Mouse (Mus musculus) midbrain, embryonic 14.5 days (tissue): ENCODE data around the gene Tle3. TPM values are rescaled to one million over a fixed set of nuclear protein-coding genes. Genes with fewer than 3 reads are reported as not detected.

Experiments
- ATAC-seq: fragments of 200-750 bp; cut with Nextera tagmentation; 2 replicates; pipeline ENCODE4 v1.8.0; 2017; ENCODE audit warnings: moderate number of reproducible peaks, moderate library complexity; ENCODE audit not compliant: low FRiP score, low TSS enrichment
- DNase-seq: peaks from one replicate; pipeline ENCODE4 v3.0.0-alpha.2; 2015
- H3K27ac ChIP-seq: fragments of 300-500 bp; sonication (generic); replicated peaks from 2 replicates; pipeline ENCODE4 v1.5.1; 2014; ENCODE audit warnings: mild to moderate bottlenecking, low read depth, low read length, moderate library complexity
- H3K27me3 ChIP-seq: fragments of 300-500 bp; sonication (generic); 2 replicates; pipeline ENCODE4 v1.6.1; 2014; ENCODE audit warnings: low read length, control low read depth, mixed read lengths; ENCODE audit not compliant: control insufficient read depth, insufficient read depth
- H3K36me3 ChIP-seq: fragments of 300-500 bp; sonication (generic); 2 replicates; pipeline ENCODE4 v1.6.1; 2014; ENCODE audit warnings: low read length, control low read depth; ENCODE audit not compliant: control insufficient read depth, insufficient read depth
- H3K4me1 ChIP-seq: fragments of 300-500 bp; sonication (generic); 2 replicates; pipeline ENCODE4 v1.6.1; 2014; ENCODE audit warnings: mild to moderate bottlenecking, antibody characterized with exemption, low read length, control low read depth; ENCODE audit not compliant: control insufficient read depth, insufficient read depth
- H3K4me2 ChIP-seq: fragments of 300-500 bp; sonication (generic); 2 replicates; pipeline ENCODE4 v1.6.1; 2014; ENCODE audit warnings: mild to moderate bottlenecking, low read length, moderate library complexity
- H3K4me3 ChIP-seq: fragments of 300-500 bp; sonication (generic); replicated peaks from 2 replicates; pipeline ENCODE4 v1.5.1; 2014; ENCODE audit warnings: low read depth, low read length
- H3K9ac ChIP-seq: fragments of 300-500 bp; sonication (generic); replicated peaks from 2 replicates; pipeline ENCODE4 v1.6.1; 2014; ENCODE audit warnings: mild to moderate bottlenecking, low read length, moderate library complexity
- H3K9me3 ChIP-seq: fragments of 300-500 bp; sonication (generic); 2 replicates; pipeline ENCODE4 v1.6.1; 2016; ENCODE audit warnings: low read length, control low read depth, mixed read lengths; ENCODE audit not compliant: control insufficient read depth
- WGBS: fragments of 180-500 bp; shearing (Covaris S2); extraction: QIAGEN DNeasy Blood & Tissue Kit; methylation state at CpG from one replicate; pipeline ENCODE4 v1.1.7; 2014; 5-methylcytosine and 5-hydroxymethylcytosine counted together
- polyA plus RNA-seq: library from polyadenylated mRNA; unstranded; fragments of >200 nt; fragmentation: Nextera tagmentation; extraction: Ambion mirVana; gene quantifications from 2 replicates; pipeline ENCODE4 v1.2.1, GENCODE M21; 2014

The Tle3 gene
- polyA plus RNA-seq, 1 experiment from 2014 or later = 43.8 TPM

- Histone ChIP-seq H3K4me2 (no peak overlapping the region), H3K9ac (no peak overlapping the region), H3K9me3 (no peaks in the 10 kb centered on the region), H3K36me3 (peaks cover 71% of the 10 kb centered on the region), H3K4me3 (no peak overlapping the region), H3K27ac (no peak overlapping the region), H3K27me3 (no peaks in the 10 kb centered on the region), H3K4me1 (peaks cover 83% of the 10 kb centered on the region)
- DNase-seq = no peak
- ATAC-seq = no peak
- 42% methylated on average over 9 of the region's 9 CpGs for WGBS
Observed at GRCm38 (mm10) chr9:61401664-61402063, 29.5 kb downstream of the Tle3 start.

- H3K4me3 ChIP-seq = no peak overlapping the region
- H3K27ac ChIP-seq = no peak overlapping the region
- H3K4me2 ChIP-seq = no peak overlapping the region
- WGBS = 74% methylated on average over 4 of the region's 4 CpGs
- ATAC-seq = no peak
- no peaks in the 10 kb centered on the region for H3K27me3 ChIP-seq
- peaks cover 78% of the 10 kb centered on the region for H3K4me1 ChIP-seq
- no peak for DNase-seq
- H3K9me3 ChIP-seq = no peaks in the 10 kb centered on the region
- H3K36me3 ChIP-seq = peaks cover 73% of the 10 kb centered on the region
- no peak overlapping the region for H3K9ac ChIP-seq
Observed at GRCm38 (mm10) chr9:61402268-61402667, 30.1 kb downstream of the Tle3 start.

- H3K4me2 ChIP-seq = no peak overlapping the region
- H3K27me3 ChIP-seq = no peaks in the 10 kb centered on the region
- no peak overlapping the region for H3K4me3 ChIP-seq
- peak; percentile 70 for DNase-seq
- 10% methylated on average over 5 of the region's 5 CpGs for WGBS
- no peak for ATAC-seq
- H3K27ac ChIP-seq = 0 out of 2 replicates have a peak overlapping the region, but pooled peaks have one; percentile 26
- H3K36me3 ChIP-seq = peaks cover 77% of the 10 kb centered on the region
- no peak overlapping the region for H3K9ac ChIP-seq
- no peaks in the 10 kb centered on the region for H3K9me3 ChIP-seq
- H3K4me1 ChIP-seq = peaks cover 74% of the 10 kb centered on the region
Observed at GRCm38 (mm10) chr9:61402716-61403115, 30.6 kb downstream of the Tle3 start.

GRCm38 (mm10) chr9:61403866-61404614 is 31.9 kb downstream of the Tle3 start:
- H3K4me2 ChIP-seq = peak overlapping the region; percentile 40; the same call in 1 of the 2 replicates
- H3K9ac ChIP-seq = no peak overlapping the region
- H3K4me1 ChIP-seq = peaks cover 67% of the 10 kb centered on the region
- H3K27ac ChIP-seq = peak overlapping the region; percentile 75
- 23% methylated on average over 16 of the region's 16 CpGs for WGBS
- peaks cover 77% of the 10 kb centered on the region for H3K36me3 ChIP-seq
- no peaks in the 10 kb centered on the region for H3K27me3 ChIP-seq
- ATAC-seq (no peak), DNase-seq (peak; percentile 73)
- H3K4me3 ChIP-seq = no peak overlapping the region
- H3K9me3 ChIP-seq = no peaks in the 10 kb centered on the region

GRCm38 (mm10) chr9:61404615-61404980 is 32.4 kb downstream of the Tle3 start:
- Histone ChIP-seq H3K27me3 (no peaks in the 10 kb centered on the region), H3K9me3 (no peaks in the 10 kb centered on the region), H3K4me3 (no peak overlapping the region), H3K9ac (no peak overlapping the region; the same call in 1 of the 2 replicates), H3K4me1 (peaks cover 67% of the 10 kb centered on the region), H3K4me2 (peak overlapping the region; percentile 40), H3K36me3 (peaks cover 77% of the 10 kb centered on the region), H3K27ac (peak overlapping the region; percentile 75)
- WGBS = 14% methylated on average over 3 of the region's 3 CpGs
- DNase-seq (no peak), ATAC-seq (peak; percentile 44; the same call in 1 of the 2 replicates)

- WGBS = 2% methylated on average over 19 of the region's 19 CpGs
- peak; percentile 84 for ATAC-seq
Observed at GRCm38 (mm10) chr9:61404998-61405621, 32.9 kb downstream of the Tle3 start.

GRCm38 (mm10) chr9:61406343-61406742 is 34.2 kb downstream of the Tle3 start:
- Histone ChIP-seq H3K27ac (peak overlapping the region; percentile 75), H3K4me2 (no peak overlapping the region), H3K4me3 (no peak overlapping the region), H3K4me1 (peaks cover 53% of the 10 kb centered on the region), H3K36me3 (peaks cover 77% of the 10 kb centered on the region), H3K9ac (no peak overlapping the region), H3K9me3 (no peaks in the 10 kb centered on the region), H3K27me3 (no peaks in the 10 kb centered on the region)
- DNase-seq (no peak), ATAC-seq (no peak)
- 83% methylated on average over 1 of the region's 1 CpGs for WGBS

More at GRCm38 (mm10) chr9:61404998-61405621, 32.9 kb downstream of the Tle3 start:
- Histone ChIP-seq H3K27ac (peak overlapping the region; percentile 75), H3K4me1 (peaks cover 66% of the 10 kb centered on the region), H3K36me3 (peaks cover 77% of the 10 kb centered on the region), H3K27me3 (no peaks in the 10 kb centered on the region), H3K4me2 (peak overlapping the region; percentile 40), H3K9ac (no peak overlapping the region; the same call in 1 of the 2 replicates), H3K9me3 (no peaks in the 10 kb centered on the region), H3K4me3 (no peak overlapping the region)
- DNase-seq = peak; percentile 93

GRCm38 (mm10) chr9:61409046-61409445 is 36.9 kb downstream of the Tle3 start:
- H3K4me1 ChIP-seq = peaks cover 28% of the 10 kb centered on the region
- no peaks in the 10 kb centered on the region for H3K9me3 ChIP-seq
- no peaks in the 10 kb centered on the region for H3K27me3 ChIP-seq
- ATAC-seq = no peak
- 93% methylated on average over 8 of the region's 8 CpGs for WGBS
- H3K36me3 ChIP-seq = peaks cover 81% of the 10 kb centered on the region
- DNase-seq = no peak
- H3K9ac ChIP-seq = no peak overlapping the region
- H3K27ac ChIP-seq = no peak overlapping the region
- H3K4me3 ChIP-seq = no peak overlapping the region
- H3K4me2 ChIP-seq = no peak overlapping the region
